Mouse (Mus musculus): Measurements from ENCODE around the gene Krtap3-3.
"Not testable (repeated sequence)": the region's sequence is repeated elsewhere in the genome, so short reads cannot be mapped to it uniquely, and the experiment has no call there.

The Krtap3-3 gene

GRCm38 (mm10) chr11:99550765-99551164, at the start of gene Krtap3-3:
Gene Krtap3-3 (minus strand): TSS chr11:99550865.
- no peak for DNase-seq (ENCODE audit: low read depth, low spot score)

GRCm38 (mm10) chr11:99597742-99598141, 47.1 kb upstream of the Krtap3-3 start, which contains the start of gene Krtap9-3:
Gene Krtap9-3 (minus strand): TSS chr11:99598105.
- not testable (repeated sequence) for DNase-seq (ENCODE audit: low read depth, low spot score)

GRCm38 (mm10) chr11:99590981-99591380, 40.3 kb upstream of the Krtap3-3 start, which contains the start of gene Krtap1-3:
Gene Krtap1-3 (minus strand): TSS chr11:99591339.
- DNase-seq (ENCODE audit: low read depth, low spot score): no peak

- no peak for DNase-seq (ENCODE audit: low read depth, low spot score)
Observed at GRCm38 (mm10) chr11:99585096-99585495, 34.4 kb upstream of the Krtap3-3 start.

- DNase-seq (ENCODE audit: low read depth, low spot score): no peak
Observed at GRCm38 (mm10) chr11:99583245-99583704, 32.6 kb upstream of the Krtap3-3 start, which contains the start of gene Krtap1-4. Gene Krtap1-4 (minus strand): TSS chr11:99583654.

- DNase-seq (ENCODE audit: low read depth, low spot score): no peak
Observed at GRCm38 (mm10) chr11:99581564-99581963, 30.9 kb upstream of the Krtap3-3 start.

GRCm38 (mm10) chr11:99581051-99581450, 30.4 kb upstream of the Krtap3-3 start:
- DNase-seq (ENCODE audit: low read depth, low spot score): no peak

GRCm38 (mm10) chr11:99580636-99581035, 30.0 kb upstream of the Krtap3-3 start, which contains the start of gene Krtap1-5:
Gene Krtap1-5 (minus strand): TSS chr11:99581016.
- no peak for DNase-seq (ENCODE audit: low read depth, low spot score)

GRCm38 (mm10) chr11:99574106-99574505, 23.4 kb upstream of the Krtap3-3 start:
- peak; percentile 58 for DNase-seq (ENCODE audit: low read depth, low spot score)

- DNase-seq (ENCODE audit: low read depth, low spot score): no peak
Observed at GRCm38 (mm10) chr11:99573164-99573563, 22.5 kb upstream of the Krtap3-3 start.

- no peak for DNase-seq (ENCODE audit: low read depth, low spot score)
Observed at GRCm38 (mm10) chr11:99566530-99566929, 15.9 kb upstream of the Krtap3-3 start, which contains the start of gene Krtap3-1. Gene Krtap3-1 (minus strand): TSS chr11:99566630.

- DNase-seq (ENCODE audit: low read depth, low spot score): no peak
Observed at GRCm38 (mm10) chr11:99562580-99562979, 11.9 kb upstream of the Krtap3-3 start.

GRCm38 (mm10) chr11:99559366-99559765, 8.7 kb upstream of the Krtap3-3 start, which contains the start of gene Gm11939:
Gene Gm11939 (minus strand): TSS chr11:99559466.
- DNase-seq (ENCODE audit: low read depth, low spot score): no peak

GRCm38 (mm10) chr11:99557976-99558745, 7.5 kb upstream of the Krtap3-3 start:
- no peak for DNase-seq (ENCODE audit: low read depth, low spot score)

GRCm38 (mm10) chr11:99556753-99557152, 6.1 kb upstream of the Krtap3-3 start, which contains the start of gene Krtap3-2:
Gene Krtap3-2 (minus strand): TSS chr11:99556853.
- DNase-seq (ENCODE audit: low read depth, low spot score): no peak

GRCm38 (mm10) chr11:99556195-99556594, 5.5 kb upstream of the Krtap3-3 start:
- DNase-seq (ENCODE audit: low read depth, low spot score): no peak

- DNase-seq (ENCODE audit: low read depth, low spot score): no peak
Observed at GRCm38 (mm10) chr11:99547892-99548291, 2.8 kb downstream of the Krtap3-3 start.

GRCm38 (mm10) chr11:99539721-99540120, 10.9 kb downstream of the Krtap3-3 start:
- DNase-seq (ENCODE audit: low read depth, low spot score): no peak

- no peak for DNase-seq (ENCODE audit: low read depth, low spot score)
Observed at GRCm38 (mm10) chr11:99521288-99521860, 29.3 kb downstream of the Krtap3-3 start, which contains the start of gene Krt39. Gene Krt39 (minus strand): TSS chr11:99521338.

GRCm38 (mm10) chr11:99514098-99514497, 36.6 kb downstream of the Krtap3-3 start:
- DNase-seq (ENCODE audit: low read depth, low spot score): no peak

All from embryo, embryonic 11.5 days (tissue).